Mouse (Mus musculus) G1E (cell line): ENCODE results near the gene Dusp28.

Source experiments
- CTCF ChIP-seq: IDR thresholded peaks from 2 replicates; pipeline ENCODE4 v1.5.1; 2012; ENCODE audit warnings: low read depth, low read length, inconsistent platforms, mixed read lengths
- GATA1 ChIP-seq: IDR thresholded peaks from 2 replicates; pipeline ENCODE4 v1.6.1; 2012; ENCODE audit warnings: borderline replicate concordance, low read length, inconsistent platforms, mixed read lengths
- POLR2AphosphoS5 ChIP-seq: IDR thresholded peaks from 2 replicates; pipeline ENCODE4 v1.6.1; 2012; ENCODE audit warnings: low read depth, low read length, inconsistent platforms; ENCODE audit not compliant: insufficient replicate concordance
- TAL1 ChIP-seq: conservative IDR thresholded peaks from 2 replicates; pipeline ENCODE4 v1.6.1; 2012; ENCODE audit warnings: low read depth, low read length, inconsistent platforms, mixed read lengths

- TF ChIP-seq CTCF (no peak), POLR2AphosphoS5 (no peak), GATA1 (no peak), TAL1 (no peak)
Observed at GRCm38 (mm10) chr1:92911721-92912138, 4.9 kb downstream of the Dusp28 start.
